Mouse (Mus musculus) intestine, embryonic 14.5 days (tissue): ENCODE measurements around the gene Wiz. TPM values are rescaled to one million over a fixed set of nuclear protein-coding genes. Genes with fewer than 3 reads are reported as not detected.

Experiments used
- ATAC-seq: fragments of 200-750 bp; cut with Nextera tagmentation; replicated peaks from 2 replicates; pipeline ENCODE4 v1.8.0; 2017; ENCODE audit warnings: low read depth, moderate number of reproducible peaks, moderate TSS enrichment, moderate library complexity; ENCODE audit not compliant: low FRiP score, low TSS enrichment
- DNase-seq: peaks from one replicate; pipeline ENCODE4 v3.0.0-alpha.2; 2018; ENCODE audit warnings: low spot score
- H3K27ac ChIP-seq: fragments of 300-500 bp; sonication (generic); 2 replicates; pipeline ENCODE4 v1.5.1; 2014; ENCODE audit warnings: low read depth, mild to moderate bottlenecking, control low read depth
- H3K27me3 ChIP-seq: fragments of 300-500 bp; sonication (generic); replicated peaks from 2 replicates; pipeline ENCODE4 v1.6.1; 2014; ENCODE audit warnings: low read length, control low read depth; ENCODE audit not compliant: control insufficient read depth, insufficient read depth
- H3K36me3 ChIP-seq: fragments of 300-500 bp; sonication (generic); 2 replicates; pipeline ENCODE4 v1.6.1; 2014; ENCODE audit warnings: low read length, control low read depth; ENCODE audit not compliant: control insufficient read depth, insufficient read depth
- H3K4me1 ChIP-seq: fragments of 300-500 bp; sonication (generic); replicated peaks from 2 replicates; pipeline ENCODE4 v1.6.1; 2014; ENCODE audit warnings: low read length, control low read depth, mixed read lengths; ENCODE audit not compliant: control insufficient read depth, insufficient read depth
- H3K4me2 ChIP-seq: fragments of 300-500 bp; sonication (generic); 2 replicates; pipeline ENCODE4 v1.6.1; 2014; ENCODE audit warnings: low read length
- H3K4me3 ChIP-seq: fragments of 300-500 bp; sonication (generic); 2 replicates; pipeline ENCODE4 v1.5.1; 2014; ENCODE audit warnings: low read depth, low read length, control low read depth, mixed read lengths
- H3K9ac ChIP-seq: fragments of 300-500 bp; sonication (generic); 2 replicates; pipeline ENCODE4 v1.6.1; 2014; ENCODE audit warnings: mild to moderate bottlenecking, low read length
- H3K9me3 ChIP-seq: fragments of 300-500 bp; sonication (generic); 2 replicates; pipeline ENCODE4 v1.6.1; 2016; ENCODE audit warnings: low read length, control low read depth; ENCODE audit not compliant: control insufficient read depth
- WGBS: fragments of 180-500 bp; shearing (Covaris S2); extraction: QIAGEN DNeasy Blood & Tissue Kit; methylation state at CpG from one replicate; pipeline ENCODE4 v1.1.7; 2014; 5-methylcytosine and 5-hydroxymethylcytosine counted together
- polyA plus RNA-seq: library from polyadenylated mRNA; unstranded; fragments of >200 nt; fragmentation: Nextera tagmentation; extraction: Ambion mirVana; gene quantifications from 2 replicates; pipeline ENCODE4 v1.2.1, GENCODE M21; 2014

Wiz gene
- polyA plus RNA-seq, 1 experiment from 2014 or later: 32.3 TPM

DNA sequence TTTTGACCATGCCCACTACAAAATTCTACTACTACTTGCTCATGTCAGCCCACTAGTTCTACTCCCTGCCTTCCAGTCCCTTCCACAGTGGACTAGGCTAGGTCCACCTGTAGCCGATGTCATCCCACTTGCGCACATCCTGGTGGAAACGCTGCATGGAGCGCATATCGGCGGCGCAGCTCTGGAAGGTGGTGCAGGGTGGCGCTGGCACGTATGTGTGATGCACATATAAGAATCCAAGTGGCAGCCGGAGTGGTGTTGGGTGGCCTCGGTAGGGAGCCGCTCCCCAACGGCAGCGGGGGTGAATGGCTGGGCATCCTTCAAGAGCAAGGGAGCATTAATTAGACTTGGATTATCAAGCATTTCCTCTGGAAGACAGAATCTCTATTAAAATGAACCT, 27.5 kb upstream of the Wiz start:
- H3K4me3 ChIP-seq: no peak overlapping the region
- H3K36me3 ChIP-seq: no peaks in the 10 kb centered on the region
- peaks cover 23% of the 10 kb centered on the region for H3K27me3 ChIP-seq
- H3K27ac ChIP-seq: no peak overlapping the region
- ATAC-seq (no peak), DNase-seq (no peak)
- H3K9ac ChIP-seq: no peak overlapping the region
- WGBS: 92% methylated on average over 14 of the region's 14 CpGs
- H3K9me3 ChIP-seq: no peaks in the 10 kb centered on the region
- H3K4me2 ChIP-seq: no peak overlapping the region
- H3K4me1 ChIP-seq: no peaks in the 10 kb centered on the region

- Histone ChIP-seq H3K9me3 (no peaks in the 10 kb centered on the region), H3K9ac (no peak overlapping the region), H3K36me3 (no peaks in the 10 kb centered on the region), H3K27ac (no peak overlapping the region), H3K4me2 (no peak overlapping the region), H3K27me3 (peaks cover 23% of the 10 kb centered on the region), H3K4me1 (no peaks in the 10 kb centered on the region), H3K4me3 (no peak overlapping the region)
- DNase-seq: no peak
- WGBS: 35% methylated on average over 24 of the region's 24 CpGs
- no peak for ATAC-seq
These were observed 26.3 kb upstream of the Wiz start for GRCm38 (mm10) chr17:32415417-32416020.

GRCm38 (mm10) chr17:32411898-32412297, 22.7 kb upstream of the Wiz start:
- no peak for DNase-seq

GRCm38 (mm10) chr17:32403417-32403816, 14.2 kb upstream of the Wiz start, which contains the start of gene Rasal3:
Gene Rasal3, minus strand, starts transcription at chr17:32403583.
- 62% methylated on average over 8 of the region's 8 CpGs for WGBS
- Histone ChIP-seq H3K4me1 (no peaks in the 10 kb centered on the region), H3K4me3 (no peak within 1 kb of the TSS), H3K27ac (no peak within 1 kb of the TSS), H3K9ac (no peak within 1 kb of the TSS), H3K9me3 (no peaks in the 10 kb centered on the region), H3K36me3 (no peaks in the 10 kb centered on the region), H3K27me3 (peaks cover 12% of the 10 kb centered on the region), H3K4me2 (no peak within 1 kb of the TSS)
- DNase-seq (no peak), ATAC-seq (no peak)

More at GRCm38 (mm10) chr17:32411898-32412297, 22.7 kb upstream of the Wiz start:
- no peak overlapping the region for H3K27ac ChIP-seq
- no peaks in the 10 kb centered on the region for H3K9me3 ChIP-seq
- ATAC-seq: no peak
- no peaks in the 10 kb centered on the region for H3K36me3 ChIP-seq
- no peak overlapping the region for H3K4me2 ChIP-seq
- H3K9ac ChIP-seq: no peak overlapping the region
- H3K27me3 ChIP-seq: peaks cover 17% of the 10 kb centered on the region
- H3K4me1 ChIP-seq: no peaks in the 10 kb centered on the region
- no peak overlapping the region for H3K4me3 ChIP-seq
- WGBS: 85% methylated on average over 6 of the region's 6 CpGs

DNA sequence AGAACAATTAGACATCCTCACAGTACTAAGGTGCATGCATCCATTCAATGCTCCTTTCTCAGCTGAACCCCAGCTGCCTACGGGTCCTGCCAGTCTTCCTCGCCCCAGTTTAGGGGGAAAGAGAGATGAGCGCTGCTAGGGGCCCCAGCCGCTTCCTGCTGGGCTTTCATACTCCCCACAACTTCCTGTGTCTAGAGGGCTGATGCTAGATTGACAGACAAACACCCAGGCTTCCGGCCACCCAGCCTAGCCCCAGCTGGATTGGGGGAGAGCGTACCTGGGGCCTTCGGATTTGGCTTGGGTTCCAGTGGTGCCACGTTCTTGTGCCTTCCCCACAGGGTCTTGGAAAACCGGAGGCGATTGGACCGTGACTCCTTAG, 13.5 kb upstream of the Wiz start:
- no peaks in the 10 kb centered on the region for H3K9me3 ChIP-seq
- H3K4me3 ChIP-seq: no peak overlapping the region
- H3K4me2 ChIP-seq: no peak overlapping the region
- H3K4me1 ChIP-seq: no peaks in the 10 kb centered on the region
- 66% methylated on average over 11 of the region's 11 CpGs for WGBS
- H3K36me3 ChIP-seq: no peaks in the 10 kb centered on the region
- no peak overlapping the region for H3K27ac ChIP-seq
- no peak overlapping the region for H3K9ac ChIP-seq
- DNase-seq (no peak), ATAC-seq (no peak)
- peaks cover 19% of the 10 kb centered on the region for H3K27me3 ChIP-seq

DNA sequence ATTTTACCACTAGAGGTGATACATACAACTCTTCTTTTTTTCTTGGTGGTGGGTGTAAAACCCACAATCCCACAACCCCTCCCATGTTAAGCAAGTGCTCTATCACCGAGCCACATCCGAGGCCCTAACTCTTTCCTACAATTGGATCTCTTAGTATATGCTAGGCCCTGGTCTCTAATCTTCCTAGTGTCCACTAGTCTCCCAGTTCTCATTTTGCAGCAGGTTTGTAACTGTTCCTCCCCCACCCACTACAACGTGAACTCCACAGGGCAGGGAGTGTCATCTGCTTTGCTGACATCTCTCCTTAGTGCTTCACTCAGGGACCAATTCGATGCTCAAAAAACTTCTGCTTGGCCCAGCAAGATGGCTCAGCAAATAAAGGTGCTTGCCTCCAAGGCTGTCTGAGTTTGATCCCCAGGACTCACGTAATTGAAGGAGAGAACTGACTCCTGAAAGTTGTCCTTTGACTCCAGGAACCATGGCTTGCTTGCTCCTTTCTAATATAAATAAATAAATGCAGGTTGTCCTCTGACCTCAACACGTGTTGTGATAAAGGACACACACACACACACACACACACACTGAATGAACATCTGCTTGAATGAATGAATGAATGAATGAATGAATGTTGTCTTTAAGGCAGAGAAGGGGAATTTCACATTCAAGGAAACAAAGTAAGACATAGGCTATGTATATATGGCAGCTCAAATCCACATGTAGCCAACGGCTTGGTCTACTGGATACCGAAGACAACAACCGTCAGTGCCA, 13.0 kb upstream of the Wiz start:
- Histone ChIP-seq H3K4me1 (no peaks in the 10 kb centered on the region), H3K36me3 (no peaks in the 10 kb centered on the region), H3K9me3 (no peaks in the 10 kb centered on the region), H3K4me3 (no peak overlapping the region), H3K27ac (no peak overlapping the region), H3K27me3 (peaks cover 24% of the 10 kb centered on the region), H3K4me2 (no peak overlapping the region), H3K9ac (no peak overlapping the region)
- ATAC-seq (no peak), DNase-seq (no peak)
- WGBS: 80% methylated on average over 9 of the region's 9 CpGs

DNA sequence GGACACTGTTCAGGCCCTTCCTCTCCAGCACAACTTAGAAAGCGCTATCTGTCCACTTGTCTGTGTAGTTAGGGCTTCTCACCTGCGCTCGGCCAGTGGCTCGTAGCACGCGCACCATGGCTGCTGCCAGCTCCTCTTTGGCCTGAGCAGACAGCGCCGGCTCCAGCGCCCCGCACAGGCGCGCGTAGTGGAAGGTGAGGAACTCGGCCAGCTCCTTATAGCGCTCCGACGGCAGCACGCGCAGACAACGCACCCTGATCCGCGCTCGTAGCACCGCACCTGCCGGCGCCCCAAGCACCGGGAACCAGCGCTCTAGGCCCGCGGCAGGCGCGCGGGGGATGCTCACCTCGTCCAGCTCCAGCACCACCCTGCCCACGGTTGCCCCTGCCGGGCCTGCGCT, 7.0 kb upstream of the Wiz start:
- Histone ChIP-seq H3K9me3 (no peaks in the 10 kb centered on the region), H3K36me3 (no peaks in the 10 kb centered on the region), H3K27me3 (peaks cover 84% of the 10 kb centered on the region), H3K4me1 (peaks cover 5% of the 10 kb centered on the region; the same call in 1 of the 2 replicates), H3K27ac (no peak overlapping the region), H3K9ac (no peak overlapping the region), H3K4me3 (peak overlapping the region; percentile 16), H3K4me2 (peak overlapping the region; percentile 33)
- ATAC-seq (no peak), DNase-seq (no peak)
- 4% methylated on average over 37 of the region's 37 CpGs for WGBS

DNA sequence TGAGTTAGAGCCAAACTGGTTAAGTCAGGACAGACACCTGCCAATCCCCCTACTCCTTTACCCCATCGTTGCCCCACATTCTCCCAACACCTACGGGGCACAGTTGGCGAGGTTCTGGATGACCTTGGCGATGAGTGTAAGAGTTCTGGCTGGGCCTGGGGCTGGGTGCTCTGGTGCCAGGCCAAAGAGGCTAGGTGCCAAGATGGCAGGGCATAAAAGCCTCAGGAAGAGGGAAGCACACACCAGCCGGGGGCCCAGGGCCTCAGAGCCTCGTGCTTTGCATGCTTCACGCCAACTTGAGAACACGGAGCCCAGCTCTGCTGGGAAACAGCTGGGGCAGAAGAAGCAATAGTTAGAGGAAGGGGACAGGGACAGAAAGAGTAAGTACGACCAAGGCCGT, 4.7 kb upstream of the Wiz start:
- no peak overlapping the region for H3K9ac ChIP-seq
- ATAC-seq (no peak), DNase-seq (no peak)
- no peaks in the 10 kb centered on the region for H3K9me3 ChIP-seq
- WGBS: 85% methylated on average over 10 of the region's 10 CpGs
- no peaks in the 10 kb centered on the region for H3K36me3 ChIP-seq
- H3K27ac ChIP-seq: no peak overlapping the region
- peaks cover 86% of the 10 kb centered on the region for H3K27me3 ChIP-seq
- no peak overlapping the region for H3K4me2 ChIP-seq
- H3K4me1 ChIP-seq: peaks cover 5% of the 10 kb centered on the region; the same call in 1 of the 2 replicates
- H3K4me3 ChIP-seq: no peak overlapping the region
